Mouse (Mus musculus) bone marrow macrophage, adult 2 months (primary cell): ENCODE measurements around the gene Rnase1. TPM values are rescaled to one million over a fixed set of nuclear protein-coding genes. Genes with fewer than 3 reads are reported as not detected.
"Not testable (repeated sequence)": the region's sequence is repeated elsewhere in the genome, so short reads cannot be mapped to it uniquely, and the experiment has no call there.

Experiments
- H3K27ac ChIP-seq: 2 replicates; pipeline ENCODE4 v1.5.1; 2012; ENCODE audit warnings: low read depth, low read length; ENCODE audit not compliant: insufficient read depth
- H3K4me1 ChIP-seq: 2 replicates; pipeline ENCODE4 v1.6.1; 2012; ENCODE audit warnings: low read length; ENCODE audit not compliant: control insufficient read depth, insufficient read depth
- H3K4me3 ChIP-seq: 2 replicates; pipeline ENCODE4 v1.5.1; 2012; ENCODE audit warnings: mild to moderate bottlenecking, low read length, moderate library complexity; ENCODE audit not compliant: insufficient read depth
- CTCF ChIP-seq: IDR thresholded peaks from 2 replicates; pipeline ENCODE4 v1.5.1; 2012; ENCODE audit warnings: low read depth, mild to moderate bottlenecking, low read length, moderate library complexity
- POLR2A ChIP-seq: IDR thresholded peaks from 2 replicates; pipeline ENCODE4 v1.6.1; 2012; ENCODE audit warnings: mild to moderate bottlenecking, low read depth, low read length, borderline replicate concordance
- polyA plus RNA-seq: library from polyadenylated mRNA; stranded (reverse); fragments of >200 nt; gene quantifications from 2 replicates; pipeline ENCODE4 v1.2.4, GENCODE M21; 2012; ENCODE audit not compliant: missing spikeins, insufficient read depth, insufficient read length

Gene Rnase1
- polyA plus RNA-seq, 1 experiment = not detected

DNA sequence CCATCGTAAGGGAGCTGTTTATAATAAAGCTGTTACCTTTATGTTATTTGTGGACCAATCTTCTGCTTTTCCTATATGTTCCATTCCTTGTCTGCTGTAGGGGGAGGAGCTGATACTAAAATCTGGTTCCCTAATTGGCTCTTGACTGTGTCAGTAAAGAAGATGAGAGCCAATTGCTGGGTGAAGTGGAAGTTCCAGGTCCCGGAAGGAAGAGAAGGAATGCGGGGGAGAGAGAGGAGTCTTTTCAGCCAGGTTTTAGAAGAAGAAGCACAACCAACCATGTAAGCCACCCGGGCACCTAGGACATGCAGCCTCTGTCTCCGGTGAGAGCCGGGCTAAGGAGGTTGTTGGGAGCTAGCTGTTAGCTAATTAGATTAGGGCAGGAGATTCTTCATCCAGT lies 20.9 kb downstream of the Rnase1 start:
- Histone ChIP-seq H3K4me1 (peaks cover 21% of the 10 kb centered on the region), H3K27ac (no peak overlapping the region), H3K4me3 (no peak overlapping the region)

GRCm38 (mm10) chr14:51113916-51114560 lies 32.5 kb downstream of the Rnase1 start, which contains the start of gene Eddm3b:
TSS of gene Eddm3b (plus strand) at chr14:51114426.
- TF ChIP-seq POLR2A = no peak
- TF ChIP-seq CTCF = no peak
- Histone ChIP-seq H3K4me1 (peaks cover 7% of the 10 kb centered on the region), H3K27ac (no peak within 1 kb of the TSS), H3K4me3 (no peak within 1 kb of the TSS)

More for the DNA sequence above, 20.9 kb downstream of the Rnase1 start:
- TF ChIP-seq CTCF (no peak), POLR2A (no peak)

DNA sequence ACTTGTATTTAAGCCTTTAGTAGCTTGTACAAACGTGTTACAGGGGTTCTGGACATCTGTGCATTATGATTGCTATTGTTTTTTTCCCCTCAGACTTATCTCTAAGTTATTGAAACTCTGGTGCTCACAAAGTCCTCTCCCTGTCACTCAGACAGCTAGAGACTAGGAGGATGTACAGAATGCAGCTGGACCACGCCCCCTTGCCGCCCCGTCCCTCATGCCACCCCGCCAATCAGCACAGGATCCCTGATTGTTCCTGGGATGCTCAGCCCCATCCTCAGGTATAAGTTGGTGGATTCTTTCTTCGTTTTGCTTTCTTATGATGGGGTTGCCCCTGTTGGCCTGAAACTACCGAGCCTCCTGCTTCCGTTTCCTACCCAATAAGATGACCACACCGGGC lies 33.1 kb downstream of the Rnase1 start:
- no peak overlapping the region for H3K4me3 ChIP-seq
- TF ChIP-seq POLR2A = no peak
- TF ChIP-seq CTCF = no peak
- no peak overlapping the region for H3K27ac ChIP-seq
- peaks cover 7% of the 10 kb centered on the region for H3K4me1 ChIP-seq

DNA sequence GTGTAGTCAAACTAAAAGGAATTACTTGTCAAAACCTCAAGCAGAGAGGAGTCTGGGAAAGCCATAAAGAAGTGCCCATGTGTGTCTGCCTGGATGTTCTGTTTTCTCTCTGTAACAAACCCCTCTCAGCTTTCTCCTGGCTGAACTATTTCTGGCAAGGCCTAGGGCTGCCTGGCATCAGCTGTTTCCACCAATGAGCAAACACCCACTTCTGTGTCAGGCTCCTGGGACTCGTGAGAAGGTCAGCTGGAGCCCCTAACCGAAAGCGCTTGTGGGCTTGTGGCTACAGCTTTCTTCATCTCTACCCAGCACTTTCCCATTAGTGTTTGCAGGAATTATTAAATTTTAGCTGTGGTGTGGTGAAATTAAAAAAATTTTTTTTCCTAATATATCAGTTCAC lies 34.6 kb downstream of the Rnase1 start:
- Histone ChIP-seq H3K4me1 (peaks cover 2% of the 10 kb centered on the region; the same call in 1 of the 2 replicates), H3K4me3 (no peak overlapping the region), H3K27ac (no peak overlapping the region)
- TF ChIP-seq CTCF (no peak), POLR2A (no peak)

GRCm38 (mm10) chr14:51106449-51106967 lies 40.1 kb downstream of the Rnase1 start:
- Histone ChIP-seq H3K4me3 (no peak overlapping the region), H3K27ac (no peak overlapping the region), H3K4me1 (peaks cover 4% of the 10 kb centered on the region)
- no peak for TF ChIP-seq CTCF
- TF ChIP-seq POLR2A = no peak

DNA sequence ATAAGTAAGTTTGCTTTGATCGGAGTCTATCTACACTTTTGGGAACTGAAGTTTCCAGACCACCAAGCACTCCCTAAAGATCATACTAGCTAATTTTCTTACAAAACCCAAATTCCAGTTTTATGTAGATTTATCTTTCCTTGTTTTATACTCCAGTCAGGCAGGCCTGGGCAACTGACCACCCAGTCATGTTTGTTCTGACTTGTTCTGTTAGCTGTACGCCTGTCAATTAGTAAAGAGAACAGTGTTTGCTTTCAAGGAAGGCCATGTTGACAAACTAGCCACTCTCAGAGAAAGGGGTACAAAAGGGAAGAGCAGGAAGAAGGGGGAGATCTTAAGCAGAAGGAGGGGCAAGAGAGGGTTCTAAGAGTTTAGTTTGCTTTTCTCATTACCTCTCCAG lies 42.2 kb downstream of the Rnase1 start:
- Histone ChIP-seq H3K27ac (no peak overlapping the region), H3K4me3 (no peak overlapping the region), H3K4me1 (peaks cover 4% of the 10 kb centered on the region)
- TF ChIP-seq CTCF = no peak
- no peak for TF ChIP-seq POLR2A

- H3K27ac ChIP-seq = no peak overlapping the region
- H3K4me1 ChIP-seq = peaks cover 4% of the 10 kb centered on the region
- TF ChIP-seq CTCF (peak; percentile 73), POLR2A (no peak)
- H3K4me3 ChIP-seq = no peak overlapping the region
Observed at GRCm38 (mm10) chr14:51103217-51103616, 43.4 kb downstream of the Rnase1 start.

DNA sequence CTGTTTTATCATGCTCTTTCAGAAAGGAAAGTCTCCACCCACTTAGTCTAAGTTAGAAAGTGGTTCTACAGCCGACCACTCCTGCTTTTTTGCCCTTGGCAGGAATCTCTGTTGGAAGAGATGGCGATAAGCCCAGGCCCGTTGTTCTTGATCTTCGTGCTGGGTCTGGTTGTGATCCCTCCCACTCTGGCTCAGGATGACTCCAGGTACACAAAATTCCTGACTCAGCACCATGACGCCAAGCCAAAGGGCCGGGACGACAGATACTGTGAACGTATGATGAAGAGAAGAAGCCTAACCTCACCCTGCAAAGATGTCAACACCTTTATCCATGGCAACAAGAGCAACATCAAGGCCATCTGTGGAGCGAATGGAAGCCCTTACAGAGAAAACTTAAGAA lies 45.3 kb downstream of the Rnase1 start:
- TF ChIP-seq CTCF = no peak
- no peak for TF ChIP-seq POLR2A
- no peak overlapping the region for H3K4me3 ChIP-seq

DNA sequence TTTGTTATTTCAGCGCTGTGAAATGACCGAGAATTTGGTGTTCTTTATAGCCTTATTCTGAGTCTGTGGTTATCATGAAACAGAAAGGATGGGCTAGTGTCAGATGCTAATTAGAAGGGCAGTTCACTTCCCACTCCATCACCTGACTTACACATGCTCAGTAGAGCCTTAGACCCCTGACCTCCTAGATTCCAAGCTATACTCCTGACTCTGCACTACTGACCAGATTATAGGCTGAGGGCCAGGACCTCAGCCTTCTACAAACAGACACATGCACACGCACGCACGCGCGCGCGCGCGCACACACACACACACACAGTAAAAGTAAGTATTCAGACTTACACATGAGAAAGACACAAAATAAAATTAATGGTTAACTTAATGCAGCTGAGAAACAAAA lies 47.7 kb downstream of the Rnase1 start:
- H3K4me1 ChIP-seq = peaks cover 31% of the 10 kb centered on the region
- TF ChIP-seq POLR2A (no peak), CTCF (no peak)
- no peak overlapping the region for H3K4me3 ChIP-seq
- no peak overlapping the region for H3K27ac ChIP-seq

More for the DNA sequence above, 45.3 kb downstream of the Rnase1 start:
- Histone ChIP-seq H3K4me1 (peaks cover 16% of the 10 kb centered on the region), H3K27ac (no peak overlapping the region)

DNA sequence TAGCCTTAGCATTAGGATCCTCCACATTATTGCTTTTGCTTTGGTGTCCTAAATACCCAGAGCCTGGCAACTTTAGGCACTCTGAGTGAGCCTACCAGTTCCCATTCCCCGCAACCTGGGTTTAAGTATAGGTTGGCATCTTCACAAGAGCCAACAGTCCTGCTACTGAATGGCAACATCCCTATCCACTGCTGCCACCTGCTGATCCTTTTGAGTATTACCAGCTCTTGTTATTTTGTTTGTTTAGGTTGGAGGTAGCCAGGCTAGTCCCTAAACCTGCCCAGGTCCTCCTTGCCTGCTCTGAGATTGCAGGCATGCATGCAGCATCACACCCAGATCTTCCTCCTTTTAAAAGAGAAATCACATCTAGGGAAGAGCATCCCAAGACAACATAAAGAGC lies 48.3 kb downstream of the Rnase1 start:
- H3K27ac ChIP-seq, H3K4me3 ChIP-seq: not testable (repeated sequence)
- H3K4me1 ChIP-seq = peaks cover 32% of the 10 kb centered on the region
